Mouse (Mus musculus): ENCODE measurements around the gene Pgap2.

DNA sequence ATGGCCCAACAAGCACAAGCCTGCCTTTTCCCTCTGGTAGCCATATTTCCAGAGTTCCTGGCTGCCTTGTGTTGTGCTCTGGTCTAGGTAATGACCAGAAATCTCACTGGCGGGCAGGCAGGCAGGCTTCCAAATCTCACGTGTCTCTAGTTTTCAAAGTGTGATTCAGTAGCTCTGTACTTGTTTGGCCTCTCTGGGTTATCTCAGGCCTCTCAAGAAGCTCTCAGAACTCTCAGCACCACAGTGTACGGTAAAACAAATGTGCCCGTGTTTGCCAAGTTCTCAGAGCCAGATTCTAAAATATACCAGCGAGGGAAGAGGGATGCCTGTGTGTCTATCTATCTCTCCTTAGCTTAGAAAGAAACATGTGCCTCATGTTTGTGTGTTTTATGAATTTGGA, 72.3 kb downstream of the Pgap2 start:
- TF ChIP-seq POLR2A (IDR thresholded peaks at IDR 0.05; ENCODE audit: extremely low read depth, insufficient read depth, low read length): no peak
- TF ChIP-seq CTCF (IDR thresholded peaks at IDR 0.05; ENCODE audit: extremely low read depth, insufficient read depth, low read length): no peak
